Mouse (Mus musculus) left cerebral cortex, postnatal 10 days (tissue): ENCODE results near the gene Ythdf2. TPM values are rescaled to one million over a fixed set of nuclear protein-coding genes. Genes with fewer than 3 reads are reported as not detected.
"Not testable (repeated sequence)": the region's sequence is repeated elsewhere in the genome, so short reads cannot be mapped to it uniquely, and the experiment has no call there.

Source experiments
- DNase-seq, 2 experiments: peaks; one replicate each; pipeline ENCODE4 v3.0.0; 2021 to 2022; ENCODE audit warnings: low spot score in 2 of 2, mixed read lengths in 1 of 2; ENCODE audit errors: extremely low spot score in 1 of 2
- intact Hi-C: fragments of 180-260 bp; cut with DNase I; formaldehyde crosslinking; loops from one replicate; pipeline ENCODE4 v1.15.1; 2025
- total RNA-seq, 2 experiments: library from RNA; stranded (reverse); gene quantifications; 2 replicates each; pipeline ENCODE4 v1.2.3; 2021

Gene Ythdf2
- total RNA-seq = 10 to 100 TPM; 47.4 to 49.4 TPM

- DNase-seq = peak; percentile 95 to 99
- intact Hi-C loops = loop anchor here (5.0 kb wide), 1 partner anchor 50 kb away; the partner anchor contains the start of gene Gmeb1
Observed at GRCm38 (mm10) chr4:132211953-132212734, at the start of gene Ythdf2. Ythdf2 (minus strand) TSS chr4:132212303.

- DNase-seq = peak in 1 of 2 experiments; percentile 81
- intact Hi-C loops = loop anchor here (5.0 kb wide), 1 partner anchor 48 kb away; the partner anchor contains the start of gene Ythdf2
Observed at GRCm38 (mm10) chr4:132260404-132261379, 48.6 kb upstream of the Ythdf2 start.

- intact Hi-C loops = no loop called here
Observed at GRCm38 (mm10) chr4:132259248-132259647, 47.1 kb upstream of the Ythdf2 start.

GRCm38 (mm10) chr4:132256384-132256783, 44.3 kb upstream of the Ythdf2 start:
- DNase-seq = no peak
- intact Hi-C loops = no loop called here

More at GRCm38 (mm10) chr4:132259248-132259647, 47.1 kb upstream of the Ythdf2 start:
- no peak for DNase-seq

DNA sequence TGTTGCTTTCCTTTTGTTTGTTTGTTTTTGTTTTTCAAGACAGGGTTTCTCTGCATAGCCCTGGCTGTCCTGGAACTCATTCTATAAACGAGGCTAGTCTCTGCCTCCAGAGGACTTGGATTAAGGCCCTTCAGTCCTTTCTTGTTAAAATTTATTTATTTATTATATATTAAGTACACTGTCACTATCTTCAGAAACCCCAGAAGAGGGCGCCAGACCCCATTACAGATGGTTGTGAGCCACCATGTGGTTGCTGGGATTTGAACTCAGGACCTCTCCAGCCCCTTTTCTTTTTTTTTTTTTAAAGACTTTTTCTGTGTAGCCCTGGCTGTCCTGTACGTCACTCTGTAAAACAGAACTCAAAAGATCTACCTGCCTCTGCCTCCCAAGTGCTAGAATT, 42.9 kb upstream of the Ythdf2 start:
- DNase-seq = no peak
- intact Hi-C loops = no loop called here

- DNase-seq = no peak
- intact Hi-C loops = no loop called here
Observed at GRCm38 (mm10) chr4:132253622-132254021, 41.5 kb upstream of the Ythdf2 start.

- no peak for DNase-seq
- intact Hi-C loops = no loop called here
Observed at GRCm38 (mm10) chr4:132253128-132253527, 41.0 kb upstream of the Ythdf2 start.

GRCm38 (mm10) chr4:132251596-132251995, 39.5 kb upstream of the Ythdf2 start:
- intact Hi-C loops = no loop called here
- no peak for DNase-seq

- no peak for DNase-seq
- intact Hi-C loops = no loop called here
Observed at GRCm38 (mm10) chr4:132247451-132247997, 35.4 kb upstream of the Ythdf2 start.

DNA sequence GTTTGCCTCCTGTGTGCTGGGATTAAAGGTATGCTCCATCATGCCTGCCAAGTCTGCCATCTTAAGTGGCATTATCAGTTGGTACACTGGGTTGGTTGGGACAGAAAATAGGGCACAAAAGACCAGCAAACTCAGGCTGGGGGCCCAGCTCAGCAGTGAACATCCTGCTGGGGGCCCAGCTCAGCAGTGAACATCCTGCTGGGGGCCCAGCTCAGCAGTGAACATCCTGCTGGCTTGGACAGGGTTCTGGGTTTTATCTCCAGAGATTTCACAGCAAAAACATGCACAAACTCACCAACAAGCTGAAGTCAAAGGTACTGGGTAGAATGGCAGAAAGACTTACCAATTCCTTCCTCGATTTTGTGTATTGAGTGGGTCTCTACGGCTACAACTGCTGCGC, 33.5 kb upstream of the Ythdf2 start:
- no peak for DNase-seq
- intact Hi-C loops = no loop called here

DNA sequence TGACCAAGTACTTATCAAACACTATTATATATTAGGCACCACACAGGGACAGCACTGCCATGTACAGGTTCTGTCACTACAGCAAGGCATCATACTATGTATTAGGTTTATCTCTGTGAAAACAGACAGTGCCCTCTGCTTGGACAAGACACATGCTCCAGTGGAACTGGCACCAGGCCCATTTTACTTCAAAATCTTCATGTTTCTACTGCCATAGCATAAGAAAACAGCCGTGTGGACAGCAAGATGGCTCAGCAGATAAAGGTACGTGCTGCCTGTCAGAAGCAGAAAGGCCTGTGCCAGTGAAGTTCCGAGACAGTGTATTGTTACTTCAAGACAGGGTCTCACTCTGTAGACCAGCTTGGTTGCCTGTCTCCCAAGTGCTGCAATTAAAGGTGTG, 29.1 kb upstream of the Ythdf2 start:
- intact Hi-C loops = no loop called here
- no peak for DNase-seq

DNA sequence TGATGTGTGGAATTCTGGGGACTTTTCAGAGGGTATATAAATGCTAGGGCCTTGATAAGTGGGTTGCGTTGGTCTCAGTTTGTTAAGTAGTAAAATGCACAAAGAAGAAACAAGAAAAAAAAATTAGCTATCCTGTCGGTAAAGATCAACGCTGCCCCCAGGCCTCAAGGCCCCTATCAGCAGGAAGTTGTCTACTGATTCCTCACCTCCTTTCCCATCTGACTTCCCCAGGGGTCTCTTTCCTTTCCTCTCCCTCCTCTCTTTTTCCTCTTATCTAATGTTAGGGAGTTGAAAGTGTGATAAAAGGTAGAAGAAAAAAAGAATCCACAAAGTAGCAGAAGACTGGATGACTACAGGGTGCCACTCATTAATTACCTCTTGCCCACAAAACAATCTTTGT, 28.3 kb upstream of the Ythdf2 start:
- intact Hi-C loops = no loop called here
- DNase-seq = no peak

GRCm38 (mm10) chr4:132238356-132238755, 26.3 kb upstream of the Ythdf2 start:
- intact Hi-C loops = no loop called here
- no peak for DNase-seq

DNA sequence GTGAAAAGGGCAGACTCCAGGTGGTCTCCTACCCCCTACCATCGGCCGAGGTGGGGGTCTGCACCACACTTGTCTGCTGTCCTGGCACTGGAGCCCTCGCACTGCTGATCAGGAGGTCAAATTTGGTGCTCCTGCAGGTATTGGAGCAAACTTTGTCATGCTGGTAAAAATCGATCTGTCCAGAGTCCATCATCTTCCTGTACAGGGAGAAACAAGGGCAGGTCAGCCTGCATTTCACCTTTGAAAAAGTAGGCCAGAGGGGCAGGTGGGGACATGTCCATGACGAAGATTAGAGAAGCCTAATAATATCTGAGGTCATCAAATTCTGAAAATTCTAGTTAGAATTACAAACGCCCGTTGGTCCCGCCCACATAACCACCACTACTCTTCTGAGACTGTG, 22.6 kb upstream of the Ythdf2 start:
- DNase-seq = no peak
- intact Hi-C loops = no loop called here

- DNase-seq = no peak
- intact Hi-C loops = no loop called here
Observed at GRCm38 (mm10) chr4:132230422-132230821, 18.3 kb upstream of the Ythdf2 start.

GRCm38 (mm10) chr4:132222001-132222400, 9.9 kb upstream of the Ythdf2 start:
- intact Hi-C loops, DNase-seq: not testable (repeated sequence)

- DNase-seq, intact Hi-C loops: not testable (repeated sequence)
Observed at GRCm38 (mm10) chr4:132218439-132218838, 6.3 kb upstream of the Ythdf2 start.

- DNase-seq = no peak
- intact Hi-C loops = no loop called here
Observed at GRCm38 (mm10) chr4:132217781-132218180, 5.7 kb upstream of the Ythdf2 start.

- no peak for DNase-seq
- intact Hi-C loops = no loop called here
Observed at GRCm38 (mm10) chr4:132216602-132217001, 4.5 kb upstream of the Ythdf2 start.
